12 mouse cellular contexts compared by ENCODE assay signal in genomic region chr8:84789345-84789744, GRCm38 (mm10). TPM values are rescaled to one million over a fixed set of nuclear protein-coding genes. Genes with fewer than 3 reads are reported as not detected.
A peak's percentile ranks its signal among the peaks of the same experiment; 100 is the strongest.
DNase-seq lines count a peak whose midpoint lies in the region; ATAC-seq and TF ChIP-seq lines count a peak whose summit lies in the region.
"Had no signal": no experiment of that assay in that cellular context is flagged by ENCODE, and none has a peak within 500 bp of the region (broad histone marks: within the 10 kb centered on the region; RNA-seq: fewer than 3 reads in every experiment).

No protein-coding gene starts in this region.

- H3K4me2 ChIP-seq in forebrain, embryonic 16.5 days (ENCODE audit: low read length): peak overlapping the region; percentile 37
- H3K4me2 ChIP-seq: hindbrain, embryonic 13.5 days; limb, embryonic 12.5 days had no signal

- H3K36me3 ChIP-seq in forebrain, embryonic 16.5 days (ENCODE audit: control insufficient read depth, insufficient read depth): no peaks in the 10 kb centered on the region
- H3K36me3 ChIP-seq: hindbrain, embryonic 13.5 days; limb, embryonic 12.5 days had no signal

- peaks cover 2% of the 10 kb centered on the region for H3K27me3 ChIP-seq in forebrain, embryonic 16.5 days (replicated peaks; ENCODE audit: control insufficient read depth, insufficient read depth, low read length)

- H3K4me3 ChIP-seq in gastrocnemius, adult 2 months: peak overlapping the region; percentile 60
- no peak overlapping the region for H3K4me3 ChIP-seq in left cerebral cortex, adult 2 months
- H3K4me3 ChIP-seq in brown adipose tissue, adult 24 weeks (ENCODE audit: insufficient read depth, low read depth, low read length): no peak overlapping the region
- no peak overlapping the region for H3K4me3 ChIP-seq in forebrain, embryonic 16.5 days (replicated peaks; ENCODE audit: low read length)
- H3K4me3 ChIP-seq: hindbrain, embryonic 13.5 days; limb, embryonic 12.5 days had no signal

- ATAC-seq in forebrain, embryonic 16.5 days: no peak

- no peak for TF ChIP-seq CTCF in gastrocnemius, adult 2 months (IDR thresholded peaks at IDR 0.05)
- no peak for TF ChIP-seq CTCF in left cerebral cortex, adult 2 months (IDR thresholded peaks at IDR 0.05)

- peak overlapping the region; percentile 96 for H3K27ac ChIP-seq in gastrocnemius, adult 2 months
- H3K27ac ChIP-seq in left cerebral cortex, adult 2 months: peak overlapping the region; percentile 83
- peak overlapping the region; percentile 43 for H3K27ac ChIP-seq in brown adipose tissue, adult 24 weeks (replicated peaks; ENCODE audit: low read depth, low read length)
- peak overlapping the region; percentile 89 for H3K27ac ChIP-seq in forebrain, embryonic 16.5 days (ENCODE audit: low read length)
- H3K27ac ChIP-seq: hindbrain, embryonic 13.5 days; limb, embryonic 12.5 days had no signal

- WGBS in forebrain, embryonic 16.5 days: 29% methylated on average over 5 of the region's 5 CpGs

- intact Hi-C loops in gastrocnemius, adult 2 months (cut with DNase I): loop anchor here (1.0 kb wide), 1 partner anchor 14 kb away; no protein-coding TSS in a partner anchor
- intact Hi-C loops in left cerebral cortex, adult 2 months (cut with DNase I): no loop called here

- H3K4me1 ChIP-seq in brown adipose tissue, adult 24 weeks (ENCODE audit: control insufficient read depth, insufficient read depth, insufficient read length, low read length): peaks cover 66% of the 10 kb centered on the region
- H3K4me1 ChIP-seq in forebrain, embryonic 16.5 days (replicated peaks; ENCODE audit: control insufficient read depth, insufficient read depth, low read length): peaks cover 89% of the 10 kb centered on the region

- H3K9ac ChIP-seq in forebrain, embryonic 16.5 days (replicated peaks; ENCODE audit: low read depth, low read length): peak overlapping the region; percentile 43; the same call in 1 of the 2 replicates
- H3K9ac ChIP-seq: hindbrain, embryonic 13.5 days; limb, embryonic 12.5 days had no signal

- no peaks in the 10 kb centered on the region for H3K9me3 ChIP-seq in forebrain, embryonic 16.5 days (ENCODE audit: control insufficient read depth, low read length)
- H3K9me3 ChIP-seq: hindbrain, embryonic 13.5 days; limb, embryonic 12.5 days had no signal

- DNase-seq in gastrocnemius, adult 2 months: no peak
- DNase-seq in gastrocnemius, postnatal 25 days: no peak
- DNase-seq in left cerebral cortex, adult 2 months (ENCODE audit: extremely low spot score in 1 of 2, low spot score in 2 of 2): no peak
- DNase-seq in left cerebral cortex, adult 8-10 months (ENCODE audit: low spot score in 2 of 2): no peak
- DNase-seq in testis, postnatal 14 days (ENCODE audit: low spot score): no peak
- DNase-seq in adrenal gland, postnatal 14 days: no peak
- DNase-seq: B cell, adult 2 months; thymus, postnatal 4 days had no signal

RNA-seq across cellular contexts. Expression of gene Nfix, which starts 10.8 kb away (rescaled TPM):
- 100 to 1,000 TPM; 465 to 558 TPM for total RNA-seq in gastrocnemius, adult 2 months (2021)
- total RNA-seq in gastrocnemius, postnatal 25 days (2021): 100 to 1,000 TPM; 447 to 529 TPM
- total RNA-seq in left cerebral cortex, adult 2 months (2021): 100 to 1,000 TPM; 347 to 350 TPM
- 100 to 1,000 TPM; 352 to 438 (median 370) TPM for total RNA-seq in left cerebral cortex, adult 8-10 months (2022)
- 74.6 and 78.4 TPM in 2 replicates for polyA plus RNA-seq in brown adipose tissue, adult 24 weeks (2012; ENCODE audit: insufficient read depth, insufficient read length, missing spikeins)
- 440 and 546 TPM in 2 replicates for polyA plus RNA-seq in forebrain, embryonic 16.5 days (2015; fragmentation: Nextera tagmentation; extraction: Ambion mirVana)
- 124 and 125 TPM in 2 replicates for total RNA-seq in adrenal gland, postnatal 14 days (2021)

RNA-seq across cellular contexts. Expression of gene Dand5, which starts 33.3 kb away (rescaled TPM):
- total RNA-seq in gastrocnemius, adult 2 months (2021): 10 to 100 TPM; 10.2 to 14.3 TPM
- 1 to 10 TPM; 9.5 to 9.6 TPM for total RNA-seq in gastrocnemius, postnatal 25 days (2021)
- total RNA-seq in left cerebral cortex, adult 2 months (2021): 10 to 100 TPM in 1 of 2 experiments, 1 to 10 TPM in 1; 9.7 to 11.1 TPM
- total RNA-seq in left cerebral cortex, adult 8-10 months (2022): 1 to 10 TPM; 8.4 to 9.7 (median 8.9) TPM
- 7.2 and 9.4 TPM in 2 replicates for polyA plus RNA-seq in brown adipose tissue, adult 24 weeks (2012; ENCODE audit: insufficient read depth, insufficient read length, missing spikeins)
- 8.2 and 8.7 TPM in 2 replicates for polyA plus RNA-seq in forebrain, embryonic 16.5 days (2015; fragmentation: Nextera tagmentation; extraction: Ambion mirVana)
- 7.1 and 7.4 TPM in 2 replicates for total RNA-seq in adrenal gland, postnatal 14 days (2021)

RNA-seq across cellular contexts. Expression of gene Gadd45gip1, which starts 42.0 kb away (rescaled TPM):
- 10 to 100 TPM; 16.2 to 30.4 TPM for total RNA-seq in gastrocnemius, adult 2 months (2021)
- total RNA-seq in gastrocnemius, postnatal 25 days (2021): 10 to 100 TPM; 20.5 to 22.6 TPM
- 10 to 100 TPM; 23.9 to 25.8 TPM for total RNA-seq in left cerebral cortex, adult 2 months (2021)
- 10 to 100 TPM; 23.3 to 28.4 (median 24.7) TPM for total RNA-seq in left cerebral cortex, adult 8-10 months (2022)
- polyA plus RNA-seq in brown adipose tissue, adult 24 weeks (2012; ENCODE audit: insufficient read depth, insufficient read length, missing spikeins): 32.2 and 37.2 TPM in 2 replicates
- polyA plus RNA-seq in forebrain, embryonic 16.5 days (2015; fragmentation: Nextera tagmentation; extraction: Ambion mirVana): 31.3 and 34.3 TPM in 2 replicates
- total RNA-seq in adrenal gland, postnatal 14 days (2021): 44.4 and 45.7 TPM in 2 replicates

RNA-seq across cellular contexts. Expression of gene Rad23a, which starts 51.1 kb away (rescaled TPM):
- total RNA-seq in gastrocnemius, adult 2 months (2021): 100 to 1,000 TPM; 159 to 172 TPM
- 100 to 1,000 TPM; 134 TPM for total RNA-seq in gastrocnemius, postnatal 25 days (2021)
- total RNA-seq in left cerebral cortex, adult 2 months (2021): 10 to 100 TPM; 77.7 to 77.8 TPM
- 10 to 100 TPM; 72.4 to 90.1 (median 79.4) TPM for total RNA-seq in left cerebral cortex, adult 8-10 months (2022)
- polyA plus RNA-seq in brown adipose tissue, adult 24 weeks (2012; ENCODE audit: insufficient read depth, insufficient read length, missing spikeins): 73.3 and 79.3 TPM in 2 replicates
- 84.8 and 86.5 TPM in 2 replicates for polyA plus RNA-seq in forebrain, embryonic 16.5 days (2015; fragmentation: Nextera tagmentation; extraction: Ambion mirVana)
- 108 TPM in 2 replicates for total RNA-seq in adrenal gland, postnatal 14 days (2021)

RNA-seq across cellular contexts. Expression of gene Calr, which starts 57.4 kb away (rescaled TPM):
- 100 to 1,000 TPM; 149 to 205 TPM for total RNA-seq in gastrocnemius, adult 2 months (2021)
- 100 to 1,000 TPM; 178 to 214 TPM for total RNA-seq in gastrocnemius, postnatal 25 days (2021)
- 100 to 1,000 TPM; 459 to 496 TPM for total RNA-seq in left cerebral cortex, adult 2 months (2021)
- 100 to 1,000 TPM; 333 to 426 (median 383) TPM for total RNA-seq in left cerebral cortex, adult 8-10 months (2022)
- polyA plus RNA-seq in brown adipose tissue, adult 24 weeks (2012; ENCODE audit: insufficient read depth, insufficient read length, missing spikeins): 211 and 306 TPM in 2 replicates
- 610 and 631 TPM in 2 replicates for polyA plus RNA-seq in forebrain, embryonic 16.5 days (2015; fragmentation: Nextera tagmentation; extraction: Ambion mirVana)
- 521 and 554 TPM in 2 replicates for total RNA-seq in adrenal gland, postnatal 14 days (2021)

Comparison
In these comparisons a context has a peak if more than half of its experiments do, and no peak if none do; other contexts are left out.
1. H3K27ac ChIP-seq: peak in every context shown above with its lines; median percentile 96 in gastrocnemius, adult 2 months; 89 in forebrain, embryonic 16.5 days; 83 in left cerebral cortex, adult 2 months; 43 in brown adipose tissue, adult 24 weeks.